Mouse (Mus musculus): ENCODE measurements at regions not wholly inside any gene's neighbourhood (a gene's known extent, or its start where the extent isn't known, plus 50 kb on each side); places are given as distances from the start of the nearest gene placed in this dataset.
"Not testable (repeated sequence)": the region's sequence is repeated elsewhere in the genome, so short reads cannot be mapped to it uniquely, and the experiment has no call there.

DNA sequence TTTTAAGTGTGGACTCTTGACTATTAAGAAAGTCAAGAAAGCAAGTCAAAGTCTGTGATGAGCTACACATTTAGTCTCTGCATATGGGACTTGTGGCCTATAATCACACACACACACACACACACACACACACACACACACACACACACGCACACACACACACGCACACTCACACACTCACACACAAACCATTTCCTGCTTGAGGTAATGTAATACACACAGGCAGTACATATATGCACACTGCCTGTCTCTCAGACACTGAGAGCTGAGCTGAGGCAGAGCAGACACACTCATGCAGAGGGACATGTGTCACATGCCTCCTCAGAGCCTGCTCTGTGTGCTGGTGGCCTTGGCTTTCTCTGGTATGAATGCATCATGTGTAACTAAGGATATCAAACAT lies 461.0 kb upstream of the Olfr1507 start:
- not testable (repeated sequence) for TF ChIP-seq POLR2A (IDR thresholded peaks at IDR 0.05; ENCODE audit: low read depth, low read length); CTCF (IDR thresholded peaks at IDR 0.05; ENCODE audit: extremely low read depth, insufficient read depth, insufficient read length, insufficient replicate concordance)

All from spleen, adult 2 months (tissue).